Mouse (Mus musculus) small intestine, adult 10 weeks (tissue): ENCODE results near the gene Gm10260. TPM values are rescaled to one million over a fixed set of nuclear protein-coding genes. Genes with fewer than 3 reads are reported as not detected.

Experiments used
- polyA plus RNA-seq: library from polyadenylated mRNA; stranded (reverse); fragments of 350-450 nt; fragmentation: Illumina TruSeq; extraction: RNeasy Lipid Tissue Mini Kit (QIAGEN cat#74804); gene quantifications from one replicate; pipeline ENCODE4 v1.2.3, GENCODE M21; 2014; ENCODE audit warnings: low replicate concordance

Gm10260 gene
- polyA plus RNA-seq = not detected

DNA sequence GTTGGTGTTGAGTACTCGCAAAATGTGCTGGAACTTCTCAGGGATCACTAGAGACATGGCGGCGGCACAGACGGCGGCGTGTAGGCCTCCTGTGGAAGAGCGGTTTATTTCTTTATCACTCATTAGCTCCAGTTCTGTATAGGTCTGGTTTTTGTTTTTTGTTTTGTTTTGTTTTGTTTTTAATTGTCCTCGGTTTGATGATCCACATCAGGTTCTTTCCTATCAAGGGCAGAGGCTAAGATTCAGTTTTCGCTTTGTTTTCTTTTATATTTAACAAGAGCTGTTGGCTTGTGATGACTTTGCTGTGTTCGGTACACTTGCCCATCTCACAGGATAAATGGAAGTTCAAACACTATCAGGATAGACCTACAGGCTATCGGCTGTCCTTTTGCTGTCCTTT lies at the start of gene Gm10260:
Gm10260 (minus strand) TSS at position 101 of the 400 bp plus-strand sequence.

